Mouse (Mus musculus) hindbrain, embryonic 10.5 days (tissue): ENCODE results near the gene Calca. TPM values are rescaled to one million over a fixed set of nuclear protein-coding genes. Genes with fewer than 3 reads are reported as not detected.
"Not testable (repeated sequence)": the region's sequence is repeated elsewhere in the genome, so short reads cannot be mapped to it uniquely, and the experiment has no call there.

ENCODE experiments used
- DNase-seq: peaks from one replicate; pipeline ENCODE4 v3.0.0-alpha.2; 2017; ENCODE audit warnings: low spot score
- H3K27ac ChIP-seq: fragments of 300-500 bp; sonication (generic); 2 replicates; pipeline ENCODE4 v1.5.1; 2016; ENCODE audit warnings: mild to moderate bottlenecking, moderate library complexity
- H3K27me3 ChIP-seq: fragments of 300-500 bp; sonication (generic); 2 replicates; pipeline ENCODE4 v1.6.1; 2016; ENCODE audit warnings: mild to moderate bottlenecking; ENCODE audit not compliant: poor library complexity, insufficient read depth, severe bottlenecking
- H3K36me3 ChIP-seq: fragments of 300-500 bp; sonication (generic); 2 replicates; pipeline ENCODE4 v1.6.1; 2016; ENCODE audit warnings: mild to moderate bottlenecking, moderate library complexity
- H3K4me1 ChIP-seq: fragments of 300-500 bp; sonication (generic); replicated peaks from 2 replicates; pipeline ENCODE4 v1.6.1; 2016; ENCODE audit warnings: mild to moderate bottlenecking
- H3K4me3 ChIP-seq: fragments of 300-500 bp; sonication (generic); 2 replicates; pipeline ENCODE4 v1.5.1; 2016; ENCODE audit warnings: mild to moderate bottlenecking, moderate library complexity
- H3K9me3 ChIP-seq: fragments of 300-500 bp; sonication (generic); 2 replicates; pipeline ENCODE4 v1.6.1; 2016; ENCODE audit warnings: mild to moderate bottlenecking, moderate library complexity
- WGBS: fragments of 180-500 bp; shearing (Covaris S2); methylation state at CpG from one replicate; pipeline ENCODE4 v1.1.7; 2016; 5-methylcytosine and 5-hydroxymethylcytosine counted together
- polyA plus RNA-seq: library from polyadenylated mRNA; unstranded; fragments of >200 nt; fragmentation: Nextera tagmentation; extraction: Ambion mirVana; gene quantifications from 2 replicates; pipeline ENCODE4 v1.2.1, GENCODE M21; 2016

Calca gene
- polyA plus RNA-seq = 5.7 and 12.9 TPM in 2 replicates

DNA sequence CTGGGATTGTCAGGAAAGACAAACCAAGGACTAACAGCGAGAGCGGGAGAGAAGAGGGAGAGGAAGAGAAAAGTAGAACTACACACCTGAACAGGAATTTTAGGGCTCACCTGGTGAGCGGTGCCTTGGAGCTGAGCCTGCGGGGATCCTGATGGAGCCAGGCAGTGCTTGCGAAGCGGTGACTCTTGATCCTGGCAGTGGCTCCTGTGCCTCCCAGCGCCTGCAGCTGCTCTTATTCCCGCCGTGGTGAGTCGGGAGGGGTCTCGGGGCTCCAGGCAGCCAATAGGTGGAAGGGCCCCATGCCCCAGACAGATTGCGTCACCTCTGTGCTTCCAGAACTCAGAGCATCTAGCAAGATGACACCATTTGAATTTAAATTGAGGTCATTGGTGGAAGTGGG lies at the start of gene Calca:
Gene Calca, minus strand, starts transcription at position 256 of the 400 bp plus-strand sequence.
- Histone ChIP-seq H3K4me3 (peak within 1 kb of the TSS; percentile 57), H3K27me3 (peaks cover 30% of the 10 kb centered on the region), H3K27ac (peak within 1 kb of the TSS; percentile 56; the same call in 1 of the 2 replicates), H3K9me3 (no peaks in the 10 kb centered on the region), H3K4me1 (peaks cover 12% of the 10 kb centered on the region), H3K36me3 (no peaks in the 10 kb centered on the region)
- under 1% methylated on average over 12 of the region's 12 CpGs for WGBS
- DNase-seq = peak; percentile 59

DNA sequence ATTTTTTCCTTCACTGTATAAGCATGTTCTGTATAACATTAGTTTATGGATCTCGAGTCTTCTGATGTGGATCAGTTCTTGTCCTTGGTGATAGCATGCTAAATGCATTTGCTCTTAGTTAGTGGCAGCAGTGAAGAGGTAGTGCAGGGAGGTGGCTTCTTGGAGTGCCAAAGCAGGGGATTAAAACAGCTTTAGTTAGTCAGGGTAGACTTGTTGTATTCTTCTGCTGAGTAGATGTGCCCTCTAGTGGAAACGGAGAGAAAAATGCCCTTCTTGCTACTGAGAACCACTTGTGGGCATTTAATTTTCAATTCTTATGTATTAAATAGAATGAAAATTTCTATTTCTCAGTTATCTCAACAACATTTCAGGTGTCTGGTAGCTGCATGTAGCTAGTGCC lies 36.5 kb upstream of the Calca start:
- no peak for DNase-seq
- Histone ChIP-seq H3K36me3 (no peaks in the 10 kb centered on the region), H3K27me3 (no peaks in the 10 kb centered on the region), H3K4me1 (peaks cover 7% of the 10 kb centered on the region), H3K9me3 (no peaks in the 10 kb centered on the region), H3K4me3 (no peak overlapping the region), H3K27ac (no peak overlapping the region)
- WGBS = 32% methylated on average over 2 of the region's 2 CpGs

DNA sequence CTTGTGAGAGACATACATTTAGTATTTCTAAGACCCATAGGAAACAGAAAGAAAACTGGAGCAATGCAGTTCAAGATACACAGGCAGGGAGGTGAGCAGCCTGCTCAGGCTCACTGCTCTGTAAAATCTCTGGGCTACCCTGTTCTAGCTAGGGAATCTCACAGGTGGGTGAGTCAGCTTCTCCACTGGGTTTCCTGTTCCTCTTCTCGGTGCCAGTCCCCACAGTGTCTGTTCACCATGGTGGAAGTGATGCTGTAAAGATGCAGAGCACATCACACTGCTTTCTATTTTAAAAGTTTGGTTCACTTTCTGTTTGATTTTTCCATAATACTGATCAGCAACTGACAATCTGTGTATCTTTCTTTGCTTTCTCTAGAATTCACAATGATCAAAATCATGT lies 35.2 kb upstream of the Calca start:
- no peaks in the 10 kb centered on the region for H3K9me3 ChIP-seq
- no peaks in the 10 kb centered on the region for H3K36me3 ChIP-seq
- 78% methylated on average over 1 of the region's 1 CpGs for WGBS
- H3K27me3 ChIP-seq = no peaks in the 10 kb centered on the region
- H3K27ac ChIP-seq = no peak overlapping the region
- DNase-seq = no peak
- no peak overlapping the region for H3K4me3 ChIP-seq
- H3K4me1 ChIP-seq = peaks cover 7% of the 10 kb centered on the region

DNA sequence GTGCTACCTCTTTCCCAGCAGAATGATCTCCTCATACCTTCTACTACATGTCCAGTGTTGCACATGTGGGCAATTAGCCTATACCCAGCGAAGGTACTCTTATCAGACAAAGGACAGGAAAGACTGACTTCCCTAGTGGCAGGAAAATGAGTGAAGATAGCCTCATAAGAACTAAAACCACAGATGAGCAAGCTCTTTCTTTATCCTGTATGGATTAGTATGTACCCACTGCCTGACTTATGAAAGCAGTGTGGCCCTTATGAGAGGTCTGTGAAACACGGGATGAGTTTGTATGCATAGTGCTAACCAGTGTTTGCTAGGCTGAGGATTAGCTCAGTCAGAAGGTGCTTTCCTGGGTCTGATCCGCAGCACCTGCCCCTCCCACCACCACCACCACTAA lies 13.6 kb upstream of the Calca start:
- H3K4me1 ChIP-seq = no peaks in the 10 kb centered on the region
- WGBS = 62% methylated on average over 3 of the region's 3 CpGs
- H3K9me3 ChIP-seq = no peaks in the 10 kb centered on the region
- H3K27ac ChIP-seq = no peak overlapping the region
- H3K36me3 ChIP-seq = no peaks in the 10 kb centered on the region
- H3K27me3 ChIP-seq = no peaks in the 10 kb centered on the region
- H3K4me3 ChIP-seq = no peak overlapping the region
- DNase-seq = no peak

DNA sequence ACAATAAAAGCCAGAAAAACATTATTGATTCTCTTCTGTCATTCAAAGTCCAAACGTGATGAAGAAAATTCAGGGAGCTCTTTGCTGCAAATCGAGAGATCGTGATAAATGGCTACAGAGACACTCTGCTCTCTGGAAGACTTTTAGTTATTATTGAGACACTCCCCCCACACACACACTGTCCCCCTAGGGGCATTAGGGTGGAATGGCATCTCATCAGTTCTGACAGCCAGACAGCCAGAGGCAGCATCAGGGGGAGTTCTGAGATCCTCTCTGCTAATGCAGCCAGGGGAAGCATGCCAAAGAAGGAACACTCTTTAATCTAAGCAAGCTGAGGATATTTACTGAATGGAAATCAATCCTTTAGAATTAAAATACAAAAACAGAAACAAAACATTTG lies 12.6 kb upstream of the Calca start:
- Histone ChIP-seq H3K9me3 (no peaks in the 10 kb centered on the region), H3K36me3 (no peaks in the 10 kb centered on the region), H3K27ac (no peak overlapping the region), H3K4me3 (no peak overlapping the region), H3K27me3 (no peaks in the 10 kb centered on the region), H3K4me1 (no peaks in the 10 kb centered on the region)
- no peak for DNase-seq
- 62% methylated on average over 3 of the region's 3 CpGs for WGBS

DNA sequence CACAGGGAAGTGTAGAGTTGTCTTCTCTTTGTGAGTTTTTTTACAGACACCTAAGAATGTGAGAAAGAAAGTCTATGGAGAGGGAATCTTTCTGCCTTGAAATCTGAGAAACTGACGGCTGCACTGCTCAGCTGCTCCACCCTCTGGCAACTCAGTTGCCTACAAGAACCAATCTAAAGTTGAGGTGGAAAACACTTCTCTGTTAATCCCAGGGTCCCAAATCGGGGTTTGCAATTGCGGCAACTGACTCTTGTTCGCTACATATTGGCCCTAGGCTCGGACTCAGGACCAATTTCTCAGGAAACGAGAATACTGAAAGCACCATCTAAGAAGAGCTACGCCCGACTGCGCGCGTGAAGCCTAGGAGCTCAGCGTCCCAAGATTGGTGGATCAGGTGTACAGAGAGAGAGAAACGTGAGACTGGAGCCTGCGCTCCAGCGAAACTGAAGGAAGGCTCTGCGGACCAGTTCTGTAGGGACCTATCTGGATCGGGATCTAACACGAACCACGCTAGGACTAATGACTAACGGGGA lies 522 bp downstream of the Calca start:
- Histone ChIP-seq H3K9me3 (no peaks in the 10 kb centered on the region), H3K27me3 (peaks cover 30% of the 10 kb centered on the region), H3K36me3 (no peaks in the 10 kb centered on the region), H3K4me3 (peak overlapping the region; percentile 57), H3K4me1 (peaks cover 12% of the 10 kb centered on the region), H3K27ac (peak overlapping the region; percentile 56; the same call in 1 of the 2 replicates)
- WGBS = 1% methylated on average over 20 of the region's 20 CpGs
- peak; percentile 58 for DNase-seq

DNA sequence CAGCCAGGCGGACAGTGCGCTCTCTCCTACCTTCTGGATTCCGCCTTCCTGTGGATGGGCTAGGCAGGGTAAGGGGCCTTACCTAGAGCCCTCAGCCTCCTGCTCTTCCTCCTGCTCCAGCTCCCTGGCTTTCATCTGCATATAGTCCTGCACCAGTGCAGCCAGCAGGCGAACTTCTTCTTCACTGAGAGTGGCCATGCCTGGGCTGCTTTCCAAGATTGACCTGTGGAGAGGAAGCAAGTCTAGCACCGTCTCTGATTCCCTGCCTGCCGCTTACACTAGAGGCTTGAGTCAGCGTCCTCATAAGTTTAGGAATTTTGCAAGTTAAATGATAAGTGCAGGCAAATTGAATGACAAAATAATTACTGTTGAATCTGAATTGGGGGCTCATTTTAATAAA lies 1.8 kb downstream of the Calca start:
- no peak for DNase-seq
- 79% methylated on average over 7 of the region's 7 CpGs for WGBS
- no peaks in the 10 kb centered on the region for H3K36me3 ChIP-seq
- no peaks in the 10 kb centered on the region for H3K9me3 ChIP-seq
- H3K27me3 ChIP-seq = peaks cover 30% of the 10 kb centered on the region
- peaks cover 12% of the 10 kb centered on the region for H3K4me1 ChIP-seq
- no peak overlapping the region for H3K27ac ChIP-seq
- H3K4me3 ChIP-seq = no peak overlapping the region

DNA sequence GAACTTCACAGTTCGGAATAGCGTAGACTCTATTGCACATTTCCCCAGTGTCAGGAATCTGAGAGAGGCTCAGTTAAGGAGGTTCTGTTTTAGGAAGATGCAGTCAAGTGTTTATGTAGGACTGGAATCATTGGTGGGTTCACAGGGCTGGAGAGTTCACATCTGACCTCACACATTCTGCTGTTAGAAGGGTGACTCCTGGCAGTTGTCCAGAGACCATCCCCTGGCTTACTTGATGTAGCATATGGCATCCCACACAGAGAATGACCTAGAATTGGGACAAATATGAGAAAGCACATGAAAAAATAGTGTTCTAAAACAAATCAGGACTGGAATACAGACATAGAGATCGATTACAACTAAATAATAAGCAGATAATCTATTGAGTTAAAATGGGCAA lies 10.2 kb downstream of the Calca start:
- Histone ChIP-seq H3K4me1 (no peaks in the 10 kb centered on the region), H3K4me3 (no peak overlapping the region), H3K27ac (no peak overlapping the region), H3K27me3 (no peaks in the 10 kb centered on the region), H3K36me3 (no peaks in the 10 kb centered on the region), H3K9me3 (no peaks in the 10 kb centered on the region)
- WGBS = 93% methylated on average over 3 of the region's 3 CpGs
- no peak for DNase-seq

DNA sequence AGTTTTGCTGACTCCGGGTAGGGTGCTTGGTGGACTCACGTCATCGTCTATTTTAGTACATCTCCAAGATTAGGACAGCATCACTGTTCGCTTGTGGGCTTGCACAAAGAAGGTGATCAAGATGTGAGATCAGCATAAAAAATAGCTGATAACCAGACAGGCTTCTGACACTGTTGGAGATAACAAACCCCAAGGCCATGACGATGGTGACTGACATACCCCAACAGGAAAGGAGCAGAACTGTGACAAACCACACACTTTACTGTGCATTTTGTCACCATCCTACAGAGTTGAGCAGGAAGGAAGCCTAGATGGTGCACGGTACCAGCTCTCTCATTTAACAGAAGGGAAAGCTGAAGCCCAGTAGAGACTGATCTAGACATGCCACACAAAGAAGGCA lies 19.4 kb downstream of the Calca start:
- Histone ChIP-seq H3K4me1 (no peaks in the 10 kb centered on the region), H3K9me3 (no peaks in the 10 kb centered on the region), H3K4me3 (no peak overlapping the region), H3K27me3 (no peaks in the 10 kb centered on the region), H3K36me3 (no peaks in the 10 kb centered on the region), H3K27ac (no peak overlapping the region)
- DNase-seq = no peak
- WGBS = 92% methylated on average over 6 of the region's 6 CpGs

DNA sequence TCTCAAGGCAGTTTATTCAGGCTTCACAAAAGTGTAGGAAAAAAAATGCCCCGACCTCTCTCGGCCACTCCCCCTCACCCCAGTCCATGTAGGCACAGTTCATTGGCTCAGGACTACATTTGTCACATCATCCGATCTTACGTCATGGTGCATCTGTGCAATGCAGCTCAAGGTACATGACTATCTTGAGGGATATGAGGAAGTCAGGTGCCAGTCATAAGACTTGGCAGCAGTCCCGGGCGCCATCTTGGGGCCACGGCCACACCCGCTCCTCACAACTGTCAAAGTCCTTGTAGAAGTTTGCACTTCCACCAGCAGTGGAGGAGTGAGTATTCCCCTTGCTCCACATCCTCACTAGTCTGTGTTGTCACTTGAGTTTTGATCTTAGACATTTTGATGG lies 41.8 kb downstream of the Calca start:
- H3K4me1 ChIP-seq, H3K27me3 ChIP-seq, H3K36me3 ChIP-seq, H3K27ac ChIP-seq, DNase-seq, H3K9me3 ChIP-seq, H3K4me3 ChIP-seq: not testable (repeated sequence)
- 95% methylated on average over 8 of the region's 8 CpGs for WGBS

DNA sequence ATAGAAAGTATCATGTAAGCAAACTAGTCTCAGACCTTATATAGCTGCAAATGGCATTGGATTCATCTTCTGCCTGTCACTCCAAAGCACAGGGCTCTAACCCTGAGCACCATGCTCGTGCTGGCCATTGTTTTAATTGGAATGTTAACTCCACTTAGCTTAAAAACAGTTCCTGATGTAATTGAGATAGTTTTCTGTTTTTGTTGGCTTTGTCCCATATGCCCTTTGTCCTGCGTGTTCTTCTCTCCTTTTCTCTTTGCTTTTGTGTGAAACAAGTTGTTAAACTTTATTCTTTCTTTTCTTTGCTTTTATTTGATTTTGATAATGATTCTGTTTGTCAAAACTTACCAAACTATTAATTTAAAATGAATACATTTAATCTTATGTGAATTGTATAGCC lies 53.7 kb downstream of the Calca start:
- H3K27ac ChIP-seq = no peak overlapping the region
- H3K4me3 ChIP-seq = no peak overlapping the region
- H3K4me1 ChIP-seq = no peaks in the 10 kb centered on the region
- no peaks in the 10 kb centered on the region for H3K27me3 ChIP-seq
- WGBS = 53% methylated on average over 2 of the region's 2 CpGs
- DNase-seq = no peak
- H3K9me3 ChIP-seq = no peaks in the 10 kb centered on the region
- no peaks in the 10 kb centered on the region for H3K36me3 ChIP-seq

Other genes starting within 250 kb of the Calca start
- gene Pde3b, start 221.1 kb downstream of the Calca start, polyA plus RNA-seq = 7.4 and 7.7 TPM in 2 replicates
- 1.1 and 1.5 TPM in 2 replicates for gene Cyp2r1, start 73.4 kb downstream of the Calca start, polyA plus RNA-seq
- not detected in 2 replicates for gene Calcb, start 82.3 kb upstream of the Calca start, polyA plus RNA-seq
- gene Insc, start 107.3 kb upstream of the Calca start, polyA plus RNA-seq = 8.1 and 11.1 TPM in 2 replicates